Comparison of ENCODE assay signal across 7 mouse cellular contexts in genomic region chr3:53465330-53465729, GRCm38 (mm10). TPM values are rescaled to one million over a fixed set of nuclear protein-coding genes. Genes with fewer than 3 reads are reported as not detected.
DNase-seq lines count a peak whose midpoint lies in the region; ATAC-seq lines count a peak whose summit lies in the region.

No protein-coding gene starts in this region.

- ATAC-seq in lung, embryonic 16.5 days (ENCODE audit: low read depth) = no peak
- no peak for ATAC-seq in limb, embryonic 12.5 days (ENCODE audit: insufficient number of reproducible peaks, insufficient read depth, low FRiP score, low TSS enrichment, low read depth)
- no peak for ATAC-seq in stomach, embryonic 15.5 days (ENCODE audit: insufficient read depth, low FRiP score, low read depth)

- 31% methylated on average over 6 of the region's 6 CpGs for WGBS in lung, embryonic 16.5 days
- WGBS in forebrain, embryonic 10.5 days = 80% methylated on average over 6 of the region's 6 CpGs
- 42% methylated on average over 6 of the region's 6 CpGs for WGBS in limb, embryonic 12.5 days
- WGBS in stomach, embryonic 15.5 days = 29% methylated on average over 6 of the region's 6 CpGs

- peak overlapping the region; percentile 47 for H3K9ac ChIP-seq in lung, embryonic 16.5 days (ENCODE audit: low read length)
- H3K9ac ChIP-seq in limb, embryonic 12.5 days (replicated peaks) = no peak overlapping the region
- H3K9ac ChIP-seq in stomach, embryonic 15.5 days = no peak overlapping the region

- no peak overlapping the region for H3K27ac ChIP-seq in lung, embryonic 16.5 days (ENCODE audit: low read length)
- no peak overlapping the region for H3K27ac ChIP-seq in forebrain, embryonic 10.5 days
- no peak overlapping the region for H3K27ac ChIP-seq in limb, embryonic 12.5 days
- no peak overlapping the region for H3K27ac ChIP-seq in stomach, embryonic 15.5 days

- no peaks in the 10 kb centered on the region for H3K27me3 ChIP-seq in lung, embryonic 16.5 days (ENCODE audit: control insufficient read depth, insufficient read depth, low read depth, low read length)
- no peaks in the 10 kb centered on the region for H3K27me3 ChIP-seq in forebrain, embryonic 10.5 days (ENCODE audit: poor library complexity, severe bottlenecking)
- H3K27me3 ChIP-seq in limb, embryonic 12.5 days = no peaks in the 10 kb centered on the region
- H3K27me3 ChIP-seq in stomach, embryonic 15.5 days (replicated peaks) = no peaks in the 10 kb centered on the region

- peak overlapping the region; percentile 71 for H3K4me2 ChIP-seq in lung, embryonic 16.5 days (ENCODE audit: low read depth, low read length)
- H3K4me2 ChIP-seq in limb, embryonic 12.5 days = peak overlapping the region; percentile 78
- peak overlapping the region; percentile 70 for H3K4me2 ChIP-seq in stomach, embryonic 15.5 days

- DNase-seq in lung, postnatal 25 days (ENCODE audit: low spot score) = no peak
- no peak for DNase-seq in forebrain, embryonic 10.5 days (ENCODE audit: extremely low spot score, low spot score)
- DNase-seq in frontal cortex, postnatal 25 days (ENCODE audit: low spot score in 2 of 2) = no peak
- DNase-seq in adrenal gland, postnatal 14 days = no peak

- peaks cover 4% of the 10 kb centered on the region; the same call in 1 of the 2 replicates for H3K36me3 ChIP-seq in lung, embryonic 16.5 days (ENCODE audit: control insufficient read depth, insufficient read depth, low read length)
- peaks cover 36% of the 10 kb centered on the region for H3K36me3 ChIP-seq in forebrain, embryonic 10.5 days (replicated peaks)
- H3K36me3 ChIP-seq in limb, embryonic 12.5 days = peaks cover 29% of the 10 kb centered on the region
- H3K36me3 ChIP-seq in stomach, embryonic 15.5 days = peaks cover 13% of the 10 kb centered on the region; the same call in 1 of the 2 replicates

- peaks cover 23% of the 10 kb centered on the region for H3K4me1 ChIP-seq in lung, embryonic 16.5 days (replicated peaks; ENCODE audit: control insufficient read depth, insufficient read depth, low read length)
- H3K4me1 ChIP-seq in forebrain, embryonic 10.5 days = peaks cover 42% of the 10 kb centered on the region
- H3K4me1 ChIP-seq in limb, embryonic 12.5 days (replicated peaks) = peaks cover 24% of the 10 kb centered on the region
- peaks cover 18% of the 10 kb centered on the region for H3K4me1 ChIP-seq in stomach, embryonic 15.5 days

- H3K4me3 ChIP-seq in lung, embryonic 16.5 days (ENCODE audit: low read length) = peak overlapping the region; percentile 32
- H3K4me3 ChIP-seq in forebrain, embryonic 10.5 days = peak overlapping the region; percentile 93
- H3K4me3 ChIP-seq in limb, embryonic 12.5 days (replicated peaks) = peak overlapping the region; percentile 89
- H3K4me3 ChIP-seq in stomach, embryonic 15.5 days (replicated peaks) = peak overlapping the region; percentile 11

- no peaks in the 10 kb centered on the region for H3K9me3 ChIP-seq in lung, embryonic 16.5 days (ENCODE audit: control insufficient read depth, low read length)
- H3K9me3 ChIP-seq in forebrain, embryonic 10.5 days = no peaks in the 10 kb centered on the region
- no peaks in the 10 kb centered on the region for H3K9me3 ChIP-seq in limb, embryonic 12.5 days
- H3K9me3 ChIP-seq in stomach, embryonic 15.5 days = no peaks in the 10 kb centered on the region

RNA-seq across cellular contexts. Expression of gene Proser1, which starts 1.9 kb away (rescaled TPM):
- polyA plus RNA-seq in lung, embryonic 16.5 days (2015; fragmentation: Nextera tagmentation; extraction: Ambion mirVana) = 16.2 and 17.1 TPM in 2 replicates
- polyA plus RNA-seq in forebrain, embryonic 10.5 days (2016; fragmentation: Nextera tagmentation; extraction: Ambion mirVana) = 20.3 and 22.0 TPM in 2 replicates
- 25.1 and 26.3 TPM in 2 replicates for polyA plus RNA-seq in limb, embryonic 12.5 days (2016; fragmentation: Nextera tagmentation; extraction: Ambion mirVana)
- 17.4 and 18.2 TPM in 2 replicates for polyA plus RNA-seq in stomach, embryonic 15.5 days (2015; fragmentation: Nextera tagmentation; extraction: Ambion mirVana)
- total RNA-seq in adrenal gland, postnatal 14 days (2021) = 22.4 and 25.6 TPM in 2 replicates

RNA-seq across cellular contexts. Expression of gene Nhlrc3, which starts 2.2 kb away (rescaled TPM):
- polyA plus RNA-seq in lung, embryonic 16.5 days (2015; fragmentation: Nextera tagmentation; extraction: Ambion mirVana) = 8.1 and 8.9 TPM in 2 replicates
- polyA plus RNA-seq in forebrain, embryonic 10.5 days (2016; fragmentation: Nextera tagmentation; extraction: Ambion mirVana) = 9.8 and 10.3 TPM in 2 replicates
- 11.4 and 14.5 TPM in 2 replicates for polyA plus RNA-seq in limb, embryonic 12.5 days (2016; fragmentation: Nextera tagmentation; extraction: Ambion mirVana)
- 10.8 and 11.2 TPM in 2 replicates for polyA plus RNA-seq in stomach, embryonic 15.5 days (2015; fragmentation: Nextera tagmentation; extraction: Ambion mirVana)
- 9.8 and 11.9 TPM in 2 replicates for total RNA-seq in adrenal gland, postnatal 14 days (2021)

RNA-seq across cellular contexts. Expression of gene Stoml3, which starts 23.1 kb away (rescaled TPM):
- not detected in 2 replicates for polyA plus RNA-seq in lung, embryonic 16.5 days (2015; fragmentation: Nextera tagmentation; extraction: Ambion mirVana)
- polyA plus RNA-seq in forebrain, embryonic 10.5 days (2016; fragmentation: Nextera tagmentation; extraction: Ambion mirVana) = not detected in 2 replicates
- polyA plus RNA-seq in limb, embryonic 12.5 days (2016; fragmentation: Nextera tagmentation; extraction: Ambion mirVana) = not detected in 2 replicates
- 0.14 TPM in 1 of 2 replicates, not detected in the other for polyA plus RNA-seq in stomach, embryonic 15.5 days (2015; fragmentation: Nextera tagmentation; extraction: Ambion mirVana)
- total RNA-seq in adrenal gland, postnatal 14 days (2021) = not detected in 2 replicates

Comparison
In these comparisons a context has a peak if more than half of its experiments do, and no peak if none do; other contexts are left out.
1. H3K4me3 ChIP-seq: peak in every context shown above with its lines; median percentile 93 in forebrain, embryonic 10.5 days; 89 in limb, embryonic 12.5 days; 32 in lung, embryonic 16.5 days; 11 in stomach, embryonic 15.5 days.